Mouse (Mus musculus) left cerebral cortex, adult 2 months (tissue): ENCODE measurements around the gene Tbxa2r. TPM values are rescaled to one million over a fixed set of nuclear protein-coding genes. Genes with fewer than 3 reads are reported as not detected.
A peak's percentile ranks its signal among the peaks of the same experiment; 100 is the strongest.

Experiments used
- DNase-seq, 2 experiments: peaks; one replicate each; pipeline ENCODE4 v3.0.0; 2021 to 2022; ENCODE audit warnings: low spot score in 2 of 2, mixed read lengths in 1 of 2; ENCODE audit errors: extremely low spot score in 1 of 2
- H3K27ac ChIP-seq: fragments of 200-600 bp; 2 replicates; pipeline ENCODE4 v1.8.1; 2022
- H3K4me3 ChIP-seq: fragments of 200-600 bp; 2 replicates; pipeline ENCODE4 v1.8.1; 2022
- CTCF ChIP-seq: fragments of 200-600 bp; IDR thresholded peaks from 2 replicates; pipeline ENCODE4 v1.8.1; 2022; ENCODE audit warnings: antibody characterized with exemption, mild to moderate bottlenecking, moderate library complexity
- intact Hi-C: fragments of 180-260 bp; cut with DNase I; formaldehyde crosslinking; loops from one replicate; pipeline ENCODE4 v1.15.1; 2025
- total RNA-seq, 2 experiments: library from RNA; stranded (reverse); gene quantifications; 2 replicates each; pipeline ENCODE4 v1.2.3; 2021

Tbxa2r gene
- total RNA-seq, 2 experiments from 2014 or later, result 0.70 to 0.82 TPM

DNA sequence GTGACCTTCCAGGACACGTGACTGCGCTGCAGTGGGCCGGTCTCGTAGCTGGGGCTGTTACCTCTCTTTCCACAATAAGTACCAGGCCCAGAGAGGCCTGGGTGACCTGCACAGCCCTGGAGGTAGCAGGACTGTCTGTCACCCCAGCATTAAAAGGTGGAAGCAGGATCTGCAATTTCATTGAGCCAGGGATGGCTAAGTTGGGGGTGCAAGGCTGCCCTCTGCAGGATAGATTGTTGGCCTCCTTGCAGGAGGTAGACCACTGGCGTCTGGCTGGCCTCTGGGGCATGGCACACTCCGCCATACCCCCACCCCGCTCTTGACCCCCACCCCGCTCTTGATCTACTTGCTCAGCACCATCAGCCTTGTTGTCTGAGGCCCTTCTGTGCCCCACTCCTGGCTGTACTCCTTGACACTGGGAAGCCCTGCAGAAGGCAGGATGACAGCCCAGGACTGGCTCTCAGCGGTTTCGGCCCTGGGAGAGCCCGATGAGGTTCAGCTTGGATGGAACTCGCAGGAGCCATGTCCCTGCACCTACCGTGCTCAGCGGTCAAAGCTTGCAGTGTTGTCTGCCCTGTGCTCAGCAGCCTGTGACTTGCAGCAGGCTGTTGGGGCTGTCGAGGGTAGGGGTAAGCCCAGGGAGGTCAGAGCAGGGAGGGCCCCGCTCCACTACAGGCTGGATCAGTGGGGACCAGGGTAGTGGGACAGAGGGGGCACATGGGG lies 12.0 kb upstream of the Tbxa2r start:
- H3K4me3 ChIP-seq, result no peak overlapping the region
- DNase-seq, result no peak

DNA sequence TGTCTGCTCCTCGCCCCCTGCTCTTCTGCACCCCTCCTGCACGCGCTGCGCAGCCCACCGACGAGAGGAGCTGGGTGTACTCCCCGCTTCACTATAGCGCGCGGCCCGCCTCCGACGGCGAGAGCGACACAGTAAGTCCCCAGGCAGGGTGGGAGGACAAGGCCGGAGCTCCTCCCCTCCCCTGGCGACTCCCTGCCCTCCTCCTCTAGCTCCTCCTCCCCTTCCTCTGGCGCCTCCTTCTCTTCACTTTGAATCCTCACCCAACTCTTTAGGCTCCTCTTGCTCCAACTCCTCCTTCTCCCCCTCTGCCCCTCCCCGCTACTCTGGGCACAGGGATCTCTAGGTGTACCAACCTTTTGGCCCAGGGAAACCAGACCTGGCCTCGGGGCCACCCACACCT lies 11.3 kb upstream of the Tbxa2r start:
- DNase-seq, result no peak
- intact Hi-C loops, result no loop called here
- H3K27ac ChIP-seq, result 0 out of 2 replicates have a peak overlapping the region, but pooled peaks have one; percentile 24
- no peak overlapping the region for H3K4me3 ChIP-seq
- no peak for TF ChIP-seq CTCF

More for the DNA sequence above, 12.0 kb upstream of the Tbxa2r start:
- 0 out of 2 replicates have a peak overlapping the region, but pooled peaks have one; percentile 24 for H3K27ac ChIP-seq
- intact Hi-C loops, result no loop called here
- TF ChIP-seq CTCF, result peak; percentile 50

DNA sequence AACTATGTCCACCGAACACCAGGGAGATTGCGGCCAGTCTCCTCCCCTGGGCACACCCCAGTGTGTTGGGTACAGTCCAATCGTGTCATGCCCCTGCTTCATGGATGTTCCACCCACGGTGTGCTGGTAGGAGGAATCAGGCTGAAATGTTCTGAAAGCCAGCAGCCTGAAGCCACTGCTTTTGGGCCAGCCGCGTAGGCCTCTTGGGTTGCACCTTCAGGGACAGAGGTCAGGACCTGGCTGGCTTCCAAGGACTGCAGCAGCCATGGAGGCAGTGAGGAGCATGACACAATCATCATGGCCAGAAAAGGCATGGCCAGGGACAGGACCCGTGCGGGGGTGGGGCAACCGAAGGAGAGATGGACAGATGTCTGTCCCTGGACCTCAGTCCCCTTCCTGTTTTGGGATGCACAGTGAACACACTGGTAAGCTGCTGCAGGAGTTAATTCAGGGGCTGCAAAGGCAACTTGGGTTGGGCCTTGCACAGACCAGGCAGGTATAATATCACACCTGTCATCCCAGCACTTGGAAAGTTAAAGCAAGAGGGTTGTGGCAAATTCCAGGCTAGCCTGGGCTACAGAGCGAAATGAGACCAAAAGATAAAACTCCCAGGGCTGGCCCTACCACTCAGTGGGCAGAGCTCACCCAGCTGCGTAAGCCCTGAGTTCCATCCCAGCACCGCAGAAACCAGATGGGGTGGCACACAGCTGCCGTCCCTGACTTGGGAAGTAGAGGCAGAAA lies 9.8 kb upstream of the Tbxa2r start:
- no peak for TF ChIP-seq CTCF
- Histone ChIP-seq H3K4me3 (no peak overlapping the region), H3K27ac (no peak overlapping the region; the same call in 1 of the 2 replicates)
- DNase-seq, result no peak
- intact Hi-C loops, result loop anchor here (2.0 kb wide), 1 partner anchor 30 kb away; no protein-coding TSS in a partner anchor

DNA sequence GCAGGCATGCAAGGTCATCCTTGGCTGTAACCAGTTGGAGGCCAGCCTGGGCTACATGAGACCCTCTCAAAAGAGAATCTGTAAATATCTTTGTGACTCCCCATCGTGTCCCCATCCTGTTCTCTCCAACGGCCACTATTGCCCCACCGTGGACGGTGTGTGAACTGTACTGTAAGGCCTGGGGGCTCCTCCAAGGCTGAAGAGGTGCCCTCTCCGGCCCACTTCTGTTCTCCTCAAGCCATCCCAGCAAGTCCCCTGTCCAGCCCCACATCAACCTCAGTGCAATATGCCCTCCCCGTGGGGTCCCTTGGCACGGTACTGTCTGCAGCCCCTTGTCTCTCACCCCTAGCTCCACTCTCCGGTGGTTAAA lies 9.2 kb upstream of the Tbxa2r start:
- DNase-seq, result no peak
- peak; percentile 38 for TF ChIP-seq CTCF
- Histone ChIP-seq H3K4me3 (no peak overlapping the region), H3K27ac (peak overlapping the region; percentile 100)
- intact Hi-C loops, result loop anchor here (2.0 kb wide), 1 partner anchor 31 kb away; no protein-coding TSS in a partner anchor

DNA sequence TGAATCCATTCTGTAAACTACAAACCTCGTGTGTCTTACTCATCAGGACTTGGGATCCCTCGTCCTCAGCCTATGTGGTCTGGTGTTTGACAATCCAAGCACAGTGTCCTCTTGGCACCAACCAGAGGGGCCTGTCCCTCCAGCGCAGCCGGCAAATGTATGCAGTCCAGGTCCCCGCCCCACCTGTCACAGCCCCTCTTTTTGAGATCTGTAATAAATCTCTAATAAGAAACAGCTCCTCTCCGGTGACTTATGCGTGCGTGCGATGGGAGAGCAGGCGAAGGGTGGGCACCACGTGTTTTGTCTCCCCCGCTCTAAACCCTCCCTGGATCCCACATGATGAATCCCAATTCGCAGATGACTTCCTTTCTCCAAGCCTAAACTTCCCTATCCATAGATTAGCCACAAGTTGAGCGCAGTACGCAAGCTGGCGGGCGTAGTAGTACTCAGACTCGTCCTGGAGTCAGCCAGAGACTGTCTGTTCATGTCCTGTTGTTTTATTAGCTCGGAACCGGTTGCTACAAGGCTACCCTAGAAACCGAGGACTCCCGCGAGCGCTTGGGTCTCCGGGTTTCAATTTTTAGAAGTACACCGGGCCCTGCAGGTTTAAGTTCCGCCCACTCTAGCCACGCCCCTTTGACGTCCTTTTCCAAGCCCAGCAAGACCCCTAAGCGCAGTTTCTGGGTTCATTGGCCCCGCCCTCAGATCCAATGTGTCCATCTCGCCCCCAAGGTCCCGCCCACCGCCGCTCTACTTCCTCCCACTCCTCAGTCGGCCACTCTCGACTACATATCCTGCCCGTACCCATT lies 8.6 kb upstream of the Tbxa2r start:
- DNase-seq, result no peak
- peak overlapping the region; percentile 89 for H3K4me3 ChIP-seq
- peak overlapping the region; percentile 100 for H3K27ac ChIP-seq
- no peak for TF ChIP-seq CTCF
- intact Hi-C loops, result loop anchor here (2.0 kb wide), 2 partner anchors 31 kb away; partner anchors contain the start of gene Hmg20b

DNA sequence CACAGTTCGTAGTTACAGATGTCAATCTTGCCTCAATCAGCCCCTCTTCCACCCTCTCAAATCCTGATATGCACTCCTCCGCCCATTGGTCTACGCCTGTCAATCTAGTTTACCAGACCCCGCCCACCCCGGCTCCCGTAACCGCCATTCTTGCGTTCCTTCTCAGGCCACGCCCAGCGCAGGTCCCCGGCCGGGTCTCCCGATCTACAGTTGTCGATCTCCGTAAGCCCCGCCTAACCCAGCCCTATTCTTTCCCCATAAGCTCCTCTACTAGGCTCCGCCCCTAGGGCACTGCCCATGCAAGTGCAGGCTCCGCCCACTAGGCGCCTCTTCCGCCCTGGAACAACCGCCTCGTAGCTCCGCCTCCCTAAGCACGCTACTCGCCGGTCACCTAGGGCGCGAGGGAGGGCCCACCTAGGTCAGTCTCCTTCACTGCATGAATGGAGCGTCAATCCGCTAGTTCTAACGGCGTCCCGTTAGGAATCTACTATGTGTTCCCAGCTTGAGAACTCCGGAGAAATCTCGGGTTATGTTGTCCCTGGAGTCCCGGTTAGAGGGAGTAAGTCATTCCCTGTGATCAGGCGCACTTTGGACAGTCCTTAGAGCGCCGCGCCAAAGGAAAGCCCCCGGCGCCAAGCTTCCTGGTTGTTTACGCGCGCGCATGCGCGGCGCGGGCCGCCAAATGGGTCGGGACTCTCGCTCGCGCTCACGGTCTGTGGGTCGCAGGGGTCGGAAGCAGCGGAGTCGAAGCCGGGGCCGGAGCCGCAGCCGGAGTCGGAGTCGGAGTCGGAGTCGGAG lies 7.8 kb upstream of the Tbxa2r start, which contains the start of gene Cactin:
Cactin (plus strand) TSS at position 554 of the 798 bp plus-strand sequence.
- Histone ChIP-seq H3K4me3 (peak within 1 kb of the TSS; percentile 89), H3K27ac (peak within 1 kb of the TSS; percentile 100)
- DNase-seq, result peak; percentile 95 to 99
- intact Hi-C loops, result loop anchor here (2.0 kb wide), 1 partner anchor 30 kb away; the partner anchor contains the start of gene Hmg20b
- peak; percentile 47 for TF ChIP-seq CTCF

DNA sequence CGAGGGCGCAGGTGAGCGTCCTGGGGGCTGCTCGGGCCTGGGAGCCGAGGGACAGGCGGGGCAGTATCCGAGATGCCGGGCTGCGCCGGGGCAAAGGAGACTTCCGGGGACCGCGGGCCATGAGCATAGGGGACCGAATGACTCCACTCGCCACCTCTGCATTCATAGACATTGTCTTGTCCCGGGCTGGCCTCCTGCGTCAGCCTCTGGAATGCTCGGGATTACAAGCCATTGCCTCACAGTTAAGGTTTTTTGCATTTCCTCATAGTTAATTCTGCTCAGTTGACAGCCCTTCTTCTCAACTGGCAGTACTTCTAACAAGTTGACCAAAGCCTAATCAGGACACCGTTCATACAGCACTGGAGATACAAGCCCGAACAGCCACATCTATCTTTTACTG lies 7.1 kb upstream of the Tbxa2r start:
- intact Hi-C loops, result loop anchor here (2.0 kb wide), 1 partner anchor 29 kb away; the partner anchor contains the start of gene Hmg20b
- Histone ChIP-seq H3K4me3 (peak overlapping the region; percentile 89), H3K27ac (peak overlapping the region; percentile 100)
- no peak for TF ChIP-seq CTCF
- no peak for DNase-seq

DNA sequence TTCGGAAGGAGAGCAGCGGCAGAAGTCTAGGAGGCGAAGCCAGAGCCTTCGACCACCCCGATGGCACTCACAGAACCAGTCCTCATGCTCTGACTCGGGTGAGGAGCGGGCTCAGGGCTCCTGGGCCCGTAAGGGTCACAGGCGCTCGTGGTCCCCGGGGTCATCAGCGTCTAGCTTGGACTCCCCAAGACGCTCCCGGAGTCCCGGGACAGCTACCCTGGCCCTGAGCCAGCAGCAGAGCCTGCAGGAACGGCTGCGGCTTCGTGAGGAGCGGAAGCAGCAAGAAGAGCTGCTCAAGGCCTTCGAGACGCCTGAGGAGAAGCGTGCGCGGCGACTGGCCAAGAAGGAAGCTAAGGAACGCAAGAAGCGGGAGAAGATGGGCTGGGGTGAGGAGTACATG lies 6.1 kb upstream of the Tbxa2r start:
- Histone ChIP-seq H3K27ac (no peak overlapping the region), H3K4me3 (no peak overlapping the region)
- TF ChIP-seq CTCF, result no peak
- intact Hi-C loops, result no loop called here
- DNase-seq, result no peak

DNA sequence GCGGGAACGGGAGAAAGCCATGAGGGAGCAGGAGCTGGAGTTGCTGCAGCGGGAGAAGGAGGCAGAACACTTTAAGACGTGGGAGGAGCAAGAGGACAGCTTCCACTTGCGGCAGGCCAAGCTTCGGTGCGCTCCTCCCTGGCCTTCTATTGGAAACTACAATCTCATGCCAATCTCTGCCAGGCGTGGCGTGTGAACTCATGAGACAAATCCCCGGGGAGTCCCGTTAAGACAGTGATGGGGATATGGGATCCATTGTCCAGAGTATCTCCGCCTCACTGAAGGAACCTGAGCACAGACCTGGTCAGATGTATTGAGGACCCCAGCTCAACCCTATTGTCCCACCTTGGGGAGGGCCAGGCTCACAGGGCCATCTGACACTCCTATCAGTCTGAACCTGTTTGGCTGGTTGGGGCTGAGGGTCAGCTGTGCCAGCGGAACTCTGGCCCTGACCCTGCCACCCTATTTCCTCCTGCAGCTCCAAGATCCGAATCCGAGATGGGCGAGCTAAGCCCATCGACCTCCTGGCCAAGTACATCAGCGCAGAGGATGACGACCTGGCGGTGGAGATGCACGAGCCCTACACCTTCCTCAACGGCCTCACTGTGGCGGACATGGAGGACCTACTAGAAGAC lies 5.3 kb upstream of the Tbxa2r start:
- Histone ChIP-seq H3K27ac (no peak overlapping the region), H3K4me3 (no peak overlapping the region)
- intact Hi-C loops, result no loop called here
- TF ChIP-seq CTCF, result no peak
- no peak for DNase-seq

DNA sequence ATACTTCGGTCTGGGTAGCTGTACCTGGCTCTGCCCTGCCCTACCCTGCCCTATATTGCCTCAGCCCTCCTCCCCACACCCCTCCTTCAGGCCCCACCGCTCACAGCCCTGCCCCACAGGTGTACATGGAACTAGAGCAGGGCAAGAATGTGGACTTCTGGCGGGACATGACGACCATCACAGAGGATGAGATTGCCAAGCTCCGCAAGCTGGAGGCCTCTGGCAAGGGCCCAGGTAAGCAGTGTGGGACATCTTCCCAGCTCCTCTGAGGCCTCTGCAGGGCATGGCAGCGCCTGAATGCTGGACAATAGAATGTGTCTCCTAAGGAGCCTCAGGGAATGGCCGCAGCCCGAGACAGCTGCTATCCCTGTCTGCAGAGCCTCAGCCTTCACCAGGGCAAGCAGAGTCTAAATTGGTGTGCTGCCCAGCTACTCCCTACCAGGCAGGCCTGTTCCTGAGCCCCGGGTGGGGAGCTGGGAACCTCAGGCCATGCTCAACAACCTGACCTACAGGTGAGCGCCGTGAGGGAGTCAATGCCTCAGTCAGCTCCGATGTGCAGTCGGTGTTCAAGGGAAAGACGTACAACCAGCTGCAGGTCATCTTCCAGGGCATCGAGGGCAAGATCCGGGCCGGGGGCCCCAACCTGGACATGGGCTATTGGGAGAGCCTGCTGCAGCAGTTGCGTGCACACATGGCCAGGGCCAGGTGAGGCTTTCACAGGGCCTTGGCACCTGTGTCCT lies 4.6 kb upstream of the Tbxa2r start:
- no peak for DNase-seq
- Histone ChIP-seq H3K27ac (no peak overlapping the region), H3K4me3 (no peak overlapping the region)
- TF ChIP-seq CTCF, result no peak
- intact Hi-C loops, result no loop called here
